Mouse (Mus musculus): Measurements from ENCODE around the gene Rcvrn. TPM values are rescaled to one million over a fixed set of nuclear protein-coding genes. Genes with fewer than 3 reads are reported as not detected.

Gene Rcvrn
- polyA plus RNA-seq, 1 experiment from 2014 or later = not detected

DNA sequence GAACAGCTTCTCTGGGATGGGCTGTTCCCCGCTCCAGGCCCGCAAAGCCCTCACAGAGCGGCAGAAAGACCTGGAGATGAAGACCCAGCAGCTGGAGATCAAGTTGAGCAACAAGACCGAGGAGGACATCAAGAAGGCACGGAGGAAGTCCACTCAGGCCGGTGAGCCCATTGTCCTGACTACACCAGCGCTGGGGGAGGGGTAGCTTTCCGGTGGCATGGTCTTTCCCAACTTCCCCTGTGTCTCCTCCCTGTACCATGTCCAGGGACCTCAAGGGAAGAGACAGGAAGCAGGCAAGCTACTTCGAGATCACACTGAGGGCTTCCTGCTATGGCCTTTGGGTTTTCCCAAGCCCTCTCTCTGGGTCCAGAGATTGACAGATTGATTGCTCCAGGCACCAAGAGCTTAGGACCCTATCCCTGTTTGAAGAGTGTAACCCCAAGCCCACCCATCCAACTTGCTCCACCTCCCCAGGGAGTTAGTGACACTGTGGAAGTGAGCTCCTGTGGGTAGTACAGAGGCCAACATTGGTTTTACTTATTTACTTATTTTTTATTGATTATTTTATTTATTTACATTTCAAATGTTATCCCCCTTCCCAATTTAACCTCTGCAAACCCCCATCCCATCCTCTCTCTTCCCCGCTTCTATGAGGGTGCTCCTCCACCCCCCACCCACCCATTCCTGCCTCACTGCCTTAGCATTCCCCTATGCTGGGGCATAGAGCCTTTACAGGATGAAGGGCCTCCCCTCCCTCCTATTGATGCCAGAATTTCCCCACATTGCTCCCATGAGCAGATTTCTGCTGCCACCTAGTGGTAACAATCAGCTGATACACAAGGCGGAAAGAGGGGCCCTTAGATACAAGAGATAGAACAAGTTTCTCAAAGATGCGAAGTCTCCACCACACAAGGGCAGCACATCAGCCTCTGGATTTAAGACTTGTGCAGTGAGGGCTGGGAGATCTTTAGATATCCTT, 19.3 kb upstream of the Rcvrn start:
- Histone ChIP-seq H3K36me3 (no peaks in the 10 kb centered on the region), H3K4me2 (no peak overlapping the region), H3K27ac (no peak overlapping the region), H3K27me3 (replicated peaks) (no peaks in the 10 kb centered on the region), H3K9ac (no peak overlapping the region), H3K4me1 (no peaks in the 10 kb centered on the region), H3K9me3 (replicated peaks) (no peaks in the 10 kb centered on the region), H3K4me3 (no peak overlapping the region)
- WGBS (ENCODE audit: insufficient replicate concordance) = 31% methylated on average over 12 of the region's 12 CpGs
- no peak for ATAC-seq

DNA sequence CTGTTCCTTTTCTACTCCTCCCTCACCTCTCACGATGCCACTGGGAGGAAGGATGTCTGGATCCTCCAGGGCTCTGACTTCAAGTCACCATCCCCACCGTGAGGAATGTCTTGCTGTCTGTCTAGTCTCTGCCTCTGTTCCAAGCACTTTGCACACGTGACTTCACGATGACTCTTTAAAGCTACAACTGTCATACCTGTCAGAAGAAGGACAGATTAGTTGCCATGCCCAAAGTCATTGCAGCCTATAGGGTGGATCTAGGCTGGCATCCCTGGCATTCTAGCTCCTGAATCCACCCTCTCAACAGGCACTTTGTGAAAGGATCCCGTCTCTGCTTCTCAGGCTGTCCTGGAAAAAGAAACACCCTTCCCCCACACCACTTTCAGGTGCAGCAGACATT, 15.8 kb upstream of the Rcvrn start:
- WGBS (ENCODE audit: insufficient replicate concordance) = 56% methylated on average over 5 of the region's 5 CpGs
- no peak for ATAC-seq
- Histone ChIP-seq H3K9ac (no peak overlapping the region), H3K4me3 (no peak overlapping the region), H3K4me2 (no peak overlapping the region), H3K4me1 (no peaks in the 10 kb centered on the region), H3K9me3 (replicated peaks) (no peaks in the 10 kb centered on the region), H3K36me3 (no peaks in the 10 kb centered on the region), H3K27ac (no peak overlapping the region), H3K27me3 (replicated peaks) (no peaks in the 10 kb centered on the region)

DNA sequence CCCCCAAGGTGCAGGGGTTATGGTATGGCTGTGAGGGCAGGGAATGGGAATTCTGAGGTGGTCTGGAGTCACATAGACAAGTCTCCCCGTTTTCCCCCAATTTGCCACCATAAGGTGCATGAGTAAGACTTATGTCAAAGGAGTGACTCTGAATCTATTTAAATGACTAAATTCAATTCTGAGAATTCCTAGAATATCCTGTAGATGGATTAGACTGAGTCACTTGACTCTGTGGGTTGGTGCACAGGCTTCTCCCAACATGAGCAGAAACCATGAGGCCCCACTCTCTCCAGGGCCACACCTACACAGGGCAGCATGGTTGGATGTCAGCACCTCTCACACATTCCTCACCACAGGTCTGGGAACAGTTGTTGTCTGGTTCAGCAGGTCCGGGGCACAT, 15.2 kb upstream of the Rcvrn start:
- Histone ChIP-seq H3K4me3 (no peak overlapping the region), H3K4me1 (no peaks in the 10 kb centered on the region), H3K36me3 (no peaks in the 10 kb centered on the region), H3K27me3 (replicated peaks) (no peaks in the 10 kb centered on the region), H3K4me2 (no peak overlapping the region), H3K9ac (no peak overlapping the region), H3K27ac (no peak overlapping the region), H3K9me3 (replicated peaks) (no peaks in the 10 kb centered on the region)
- 64% methylated on average over 2 of the region's 2 CpGs for WGBS (ENCODE audit: insufficient replicate concordance)
- no peak for ATAC-seq

GRCm38 (mm10) chr11:67681871-67682270, 13.3 kb upstream of the Rcvrn start:
- H3K27me3 ChIP-seq (replicated peaks) = no peaks in the 10 kb centered on the region
- ATAC-seq = no peak
- no peaks in the 10 kb centered on the region for H3K36me3 ChIP-seq
- H3K9me3 ChIP-seq (replicated peaks) = no peaks in the 10 kb centered on the region
- WGBS (ENCODE audit: insufficient replicate concordance) = 68% methylated on average over 3 of the region's 3 CpGs
- no peak overlapping the region for H3K27ac ChIP-seq
- no peak overlapping the region for H3K4me2 ChIP-seq
- H3K4me1 ChIP-seq = no peaks in the 10 kb centered on the region
- no peak overlapping the region for H3K4me3 ChIP-seq
- no peak overlapping the region for H3K9ac ChIP-seq

DNA sequence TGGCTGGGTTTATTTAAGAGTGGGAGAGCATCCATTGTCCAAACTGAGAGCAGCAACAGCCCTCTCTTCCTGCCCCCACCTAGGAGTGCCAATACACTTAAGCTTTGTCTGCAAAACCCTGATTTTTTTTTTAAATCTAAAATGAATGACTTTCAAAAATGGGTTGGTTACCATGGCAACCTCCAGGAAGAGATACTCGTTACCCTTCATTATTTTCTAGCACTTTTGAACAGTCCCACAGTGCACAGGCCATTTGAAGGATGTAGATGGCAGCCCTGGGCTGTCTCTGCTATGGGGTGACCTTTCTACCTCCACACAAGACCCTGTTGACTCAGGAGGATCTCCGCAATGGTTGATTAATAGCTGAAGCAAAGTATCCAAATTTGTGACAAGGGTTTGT, 9.0 kb upstream of the Rcvrn start:
- H3K9me3 ChIP-seq (replicated peaks) = no peaks in the 10 kb centered on the region
- no peak overlapping the region for H3K4me3 ChIP-seq
- H3K27me3 ChIP-seq (replicated peaks) = no peaks in the 10 kb centered on the region
- ATAC-seq = no peak
- no peak overlapping the region for H3K4me2 ChIP-seq
- H3K27ac ChIP-seq = no peak overlapping the region
- WGBS (ENCODE audit: insufficient replicate concordance) = 70% methylated on average over 2 of the region's 2 CpGs
- no peak overlapping the region for H3K9ac ChIP-seq
- H3K36me3 ChIP-seq = no peaks in the 10 kb centered on the region
- no peaks in the 10 kb centered on the region for H3K4me1 ChIP-seq

DNA sequence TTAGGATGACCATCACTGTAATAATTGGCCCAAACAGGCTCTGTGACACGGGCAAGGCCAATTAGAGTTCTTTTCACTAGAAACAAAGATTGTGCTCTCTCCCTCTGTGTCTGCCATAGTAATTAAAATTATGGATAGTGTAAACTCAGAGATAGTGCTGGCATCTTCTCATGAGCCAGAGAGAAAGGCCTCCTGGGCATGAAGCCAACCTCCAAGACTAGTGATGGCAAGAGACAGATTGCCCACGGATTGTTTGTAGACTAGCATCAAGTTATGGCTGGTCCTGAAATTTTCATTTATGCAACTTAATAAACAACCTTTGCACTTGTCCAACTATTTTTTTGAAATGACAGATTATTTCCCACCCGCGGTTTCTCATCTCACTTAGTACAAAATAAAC, 17.9 kb downstream of the Rcvrn start:
- ATAC-seq = no peak
- Histone ChIP-seq H3K27ac (no peak overlapping the region), H3K4me2 (no peak overlapping the region), H3K9me3 (replicated peaks) (no peaks in the 10 kb centered on the region), H3K36me3 (no peaks in the 10 kb centered on the region), H3K4me1 (no peaks in the 10 kb centered on the region), H3K4me3 (no peak overlapping the region), H3K9ac (no peak overlapping the region), H3K27me3 (replicated peaks) (no peaks in the 10 kb centered on the region)
- WGBS (ENCODE audit: insufficient replicate concordance) = 65% methylated on average over 4 of the region's 4 CpGs

- no peak overlapping the region for H3K27ac ChIP-seq
- no peak overlapping the region for H3K4me3 ChIP-seq
- no peak overlapping the region for H3K9ac ChIP-seq
- ATAC-seq = no peak
- no peaks in the 10 kb centered on the region for H3K4me1 ChIP-seq
- WGBS (ENCODE audit: insufficient replicate concordance) = 45% methylated on average over 4 of the region's 4 CpGs
- H3K9me3 ChIP-seq (replicated peaks) = no peaks in the 10 kb centered on the region
- H3K27me3 ChIP-seq (replicated peaks) = no peaks in the 10 kb centered on the region
- no peak overlapping the region for H3K4me2 ChIP-seq
- no peaks in the 10 kb centered on the region for H3K36me3 ChIP-seq
Observed at GRCm38 (mm10) chr11:67715382-67715781, 20.3 kb downstream of the Rcvrn start.

- H3K4me1 ChIP-seq = peaks cover 9% of the 10 kb centered on the region; the same call in 1 of the 2 replicates
- H3K36me3 ChIP-seq = no peaks in the 10 kb centered on the region
- no peak overlapping the region for H3K9ac ChIP-seq
- ATAC-seq = no peak
- H3K27ac ChIP-seq = no peak overlapping the region
- H3K4me3 ChIP-seq = no peak overlapping the region
- H3K9me3 ChIP-seq (replicated peaks) = no peaks in the 10 kb centered on the region
- no peak overlapping the region for H3K4me2 ChIP-seq
- no peaks in the 10 kb centered on the region for H3K27me3 ChIP-seq (replicated peaks)
- WGBS (ENCODE audit: insufficient replicate concordance) = 57% methylated on average over 5 of the region's 5 CpGs
Observed at GRCm38 (mm10) chr11:67721485-67721884, 26.4 kb downstream of the Rcvrn start.

DNA sequence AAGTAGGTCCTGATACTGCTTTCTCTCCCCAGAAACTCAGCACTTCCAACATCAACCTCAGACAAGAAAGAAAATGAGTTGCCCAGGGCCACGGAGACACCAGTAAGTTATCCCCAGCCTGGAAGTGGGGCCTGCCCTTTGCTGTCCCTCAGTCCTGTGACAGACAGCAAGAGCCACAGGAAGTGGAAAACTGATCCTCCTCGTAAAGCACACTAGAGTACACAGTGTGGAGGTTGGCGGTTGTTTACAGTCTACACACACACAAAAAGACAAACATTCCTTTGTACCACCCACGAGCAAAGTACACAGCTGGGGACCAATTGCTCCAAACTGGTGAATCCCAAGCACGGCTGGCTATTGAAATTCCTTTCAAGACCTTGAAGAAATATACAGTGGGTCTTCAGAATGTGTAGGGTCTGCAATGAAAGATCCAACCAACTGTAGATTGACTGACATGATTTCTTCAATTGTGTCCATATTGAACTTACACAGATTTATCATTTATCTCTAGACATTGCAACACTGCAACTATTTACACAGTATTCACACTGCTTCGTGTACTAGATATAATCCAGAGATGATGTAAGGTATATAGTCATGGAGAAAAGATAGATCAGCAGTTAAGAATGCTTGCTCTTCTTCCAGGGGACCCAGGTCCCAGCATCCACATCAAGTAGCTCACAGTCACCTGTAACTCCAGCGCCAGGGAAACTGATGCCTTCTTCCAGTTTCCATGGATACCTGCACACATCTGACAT, 27.5 kb downstream of the Rcvrn start:
- 45% methylated on average over 7 of the region's 7 CpGs for WGBS (ENCODE audit: insufficient replicate concordance)
- no peaks in the 10 kb centered on the region for H3K9me3 ChIP-seq (replicated peaks)
- no peak overlapping the region for H3K27ac ChIP-seq

DNA sequence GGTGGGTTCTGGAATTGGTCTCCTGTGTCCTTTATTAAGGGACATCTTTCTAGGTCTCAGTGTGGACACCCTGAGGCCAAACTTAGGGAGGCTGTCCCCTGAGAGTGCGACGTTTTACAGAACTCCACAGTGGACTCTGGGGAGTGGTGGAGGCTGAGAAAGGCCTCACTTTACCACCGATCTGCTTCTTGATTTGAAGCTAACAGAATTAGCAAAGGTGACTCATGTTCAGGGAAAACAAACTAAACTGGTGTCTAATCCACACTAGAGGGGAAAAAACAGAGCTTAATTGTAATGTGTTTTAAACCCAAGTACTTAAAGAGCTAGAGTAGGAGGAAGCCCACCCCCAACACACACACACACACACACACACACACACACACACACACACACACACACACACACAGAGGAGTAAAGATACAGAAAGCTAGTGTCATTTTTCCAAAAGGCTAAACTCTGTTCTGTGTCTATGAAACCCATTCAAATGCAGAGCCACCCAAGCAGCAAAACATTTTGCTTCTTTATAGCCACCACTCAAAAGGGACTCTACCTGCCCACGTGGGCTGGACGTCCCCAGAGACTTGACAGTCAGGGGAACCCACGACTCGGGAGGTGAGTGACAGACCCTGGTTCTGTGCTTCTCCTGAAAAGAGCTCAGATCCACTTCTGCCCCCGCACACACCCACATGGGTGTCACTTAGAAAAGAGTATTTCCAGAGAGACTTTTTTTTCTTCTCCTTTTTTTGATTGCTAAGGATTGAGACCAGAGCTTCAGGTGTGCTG, 28.3 kb downstream of the Rcvrn start:
- H3K27ac ChIP-seq = no peak overlapping the region
- ATAC-seq = no peak
- 52% methylated on average over 8 of the region's 8 CpGs for WGBS (ENCODE audit: insufficient replicate concordance)

More for the DNA sequence above, 27.5 kb downstream of the Rcvrn start:
- Histone ChIP-seq H3K9ac (no peak overlapping the region), H3K36me3 (no peaks in the 10 kb centered on the region), H3K4me2 (no peak overlapping the region), H3K4me3 (no peak overlapping the region), H3K4me1 (peaks cover 9% of the 10 kb centered on the region; the same call in 1 of the 2 replicates), H3K27me3 (replicated peaks) (no peaks in the 10 kb centered on the region)
- ATAC-seq = peak; percentile 74

DNA sequence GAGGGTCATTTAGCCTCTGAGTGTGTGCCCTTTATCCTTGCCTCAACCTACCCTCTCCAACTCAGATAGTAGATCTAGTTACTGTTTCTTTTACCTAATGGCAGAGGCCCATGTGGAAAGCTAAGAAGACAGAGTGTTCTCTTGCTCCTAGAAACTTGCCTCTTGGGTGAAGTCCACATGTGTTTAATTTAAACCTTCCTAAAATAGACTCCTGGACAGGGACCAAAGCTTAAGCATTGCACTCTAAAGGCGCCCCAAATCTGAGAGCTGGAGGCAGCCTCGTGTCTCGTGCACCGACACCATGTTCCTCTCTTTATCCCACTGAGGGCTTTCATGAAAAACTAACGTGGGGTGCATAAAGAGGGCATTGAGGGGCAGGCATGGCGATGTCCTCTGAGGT, 32.0 kb downstream of the Rcvrn start:
- Histone ChIP-seq H3K4me3 (no peak overlapping the region), H3K27ac (no peak overlapping the region), H3K9ac (no peak overlapping the region), H3K9me3 (replicated peaks) (no peaks in the 10 kb centered on the region), H3K4me1 (no peaks in the 10 kb centered on the region), H3K36me3 (no peaks in the 10 kb centered on the region), H3K27me3 (replicated peaks) (no peaks in the 10 kb centered on the region), H3K4me2 (no peak overlapping the region)
- 55% methylated on average over 6 of the region's 6 CpGs for WGBS (ENCODE audit: insufficient replicate concordance)
- ATAC-seq = no peak

More for the DNA sequence above, 28.3 kb downstream of the Rcvrn start:
- Histone ChIP-seq H3K4me2 (no peak overlapping the region), H3K27me3 (replicated peaks) (no peaks in the 10 kb centered on the region), H3K9me3 (replicated peaks) (no peaks in the 10 kb centered on the region), H3K4me1 (peaks cover 9% of the 10 kb centered on the region; the same call in 1 of the 2 replicates), H3K36me3 (no peaks in the 10 kb centered on the region), H3K4me3 (no peak overlapping the region), H3K9ac (no peak overlapping the region)

GRCm38 (mm10) chr11:67728726-67729125, 33.6 kb downstream of the Rcvrn start:
- Histone ChIP-seq H3K27ac (no peak overlapping the region), H3K4me2 (no peak overlapping the region), H3K9me3 (replicated peaks) (no peaks in the 10 kb centered on the region), H3K27me3 (replicated peaks) (no peaks in the 10 kb centered on the region), H3K4me1 (no peaks in the 10 kb centered on the region), H3K9ac (no peak overlapping the region), H3K36me3 (no peaks in the 10 kb centered on the region), H3K4me3 (no peak overlapping the region)
- no peak for ATAC-seq

Measured in liver, embryonic 12.5 days (tissue).